Mouse (Mus musculus) forebrain, embryonic 14.5 days (tissue): ENCODE measurements around the gene Klb. TPM values are rescaled to one million over a fixed set of nuclear protein-coding genes. Genes with fewer than 3 reads are reported as not detected.
A peak's percentile ranks its signal among the peaks of the same experiment; 100 is the strongest.

Experiments
- ATAC-seq: fragments of 200-750 bp; cut with Nextera tagmentation; 2 replicates; pipeline ENCODE4 v1.8.0; 2017; ENCODE audit warnings: mild to moderate bottlenecking, moderate library complexity
- DNase-seq: peaks from one replicate; pipeline ENCODE4 v3.0.0-alpha.2; 2015; ENCODE audit warnings: low spot score
- H3K27ac ChIP-seq: fragments of 300-500 bp; sonication (generic); 2 replicates; pipeline ENCODE4 v1.5.1; 2014; ENCODE audit warnings: low read depth, mild to moderate bottlenecking, control low read depth, low read length, moderate library complexity
- H3K27me3 ChIP-seq: fragments of 300-500 bp; sonication (generic); replicated peaks from 2 replicates; pipeline ENCODE4 v1.6.1; 2014; ENCODE audit warnings: low read length, control low read depth, mixed read lengths; ENCODE audit not compliant: control insufficient read depth, insufficient read depth
- H3K36me3 ChIP-seq: fragments of 300-500 bp; sonication (generic); 2 replicates; pipeline ENCODE4 v1.6.1; 2014; ENCODE audit warnings: low read length, control low read depth; ENCODE audit not compliant: control insufficient read depth, insufficient read depth
- H3K4me1 ChIP-seq: fragments of 300-500 bp; sonication (generic); 2 replicates; pipeline ENCODE4 v1.6.1; 2014; ENCODE audit warnings: antibody characterized with exemption, low read length, control low read depth; ENCODE audit not compliant: control insufficient read depth, insufficient read depth
- H3K4me2 ChIP-seq: fragments of 300-500 bp; sonication (generic); 2 replicates; pipeline ENCODE4 v1.6.1; 2014; ENCODE audit warnings: mild to moderate bottlenecking, control low read depth, low read length
- H3K4me3 ChIP-seq: fragments of 300-500 bp; sonication (generic); 2 replicates; pipeline ENCODE4 v1.5.1; 2014; ENCODE audit warnings: low read depth, low read length, control low read depth
- H3K9ac ChIP-seq: fragments of 300-500 bp; sonication (generic); 2 replicates; pipeline ENCODE4 v1.6.1; 2014; ENCODE audit warnings: mild to moderate bottlenecking, low read length, control low read depth, moderate library complexity
- H3K9me3 ChIP-seq: fragments of 300-500 bp; sonication (generic); replicated peaks from 2 replicates; pipeline ENCODE4 v1.6.1; 2016; ENCODE audit warnings: low read length, control low read depth, mixed read lengths; ENCODE audit not compliant: control insufficient read depth
- WGBS: fragments of 180-500 bp; shearing (Covaris S2); extraction: QIAGEN DNeasy Blood & Tissue Kit; methylation state at CpG from one replicate; pipeline ENCODE4 v1.1.7; 2014; 5-methylcytosine and 5-hydroxymethylcytosine counted together
- polyA plus RNA-seq: library from polyadenylated mRNA; unstranded; fragments of >200 nt; fragmentation: Nextera tagmentation; extraction: Ambion mirVana; gene quantifications from 2 replicates; pipeline ENCODE4 v1.2.1, GENCODE M21; 2014

The Klb gene
- polyA plus RNA-seq, 1 experiment from 2014 or later: not detected

DNA sequence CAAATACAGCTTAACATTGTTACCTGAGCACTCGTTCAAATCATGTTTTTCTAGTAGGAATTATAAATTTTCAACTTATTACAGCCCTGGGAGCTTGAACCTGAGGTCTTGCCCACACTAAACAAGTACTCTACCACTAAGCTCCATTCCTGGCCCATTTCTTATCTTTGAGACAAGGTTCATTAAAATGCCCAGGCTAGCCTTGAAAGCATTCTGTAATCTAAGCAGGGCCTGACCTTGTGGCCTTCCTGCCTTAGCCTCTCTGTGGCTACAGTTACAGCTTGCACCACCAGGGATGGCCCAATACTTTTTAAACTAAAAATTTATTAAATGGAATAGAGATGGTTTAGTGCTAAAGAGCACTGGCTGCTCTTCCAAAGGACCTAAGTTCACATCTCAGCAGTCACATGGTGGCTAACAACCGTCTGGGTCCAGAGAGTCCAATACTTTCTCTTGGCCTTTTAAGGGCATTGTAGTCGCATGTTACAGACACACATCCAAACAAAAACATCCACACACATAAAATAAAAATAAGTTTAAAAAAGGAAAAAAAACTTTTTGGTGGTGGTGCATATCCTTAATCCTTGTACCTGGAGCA, 23.3 kb upstream of the Klb start:
- Histone ChIP-seq H3K36me3 (no peaks in the 10 kb centered on the region), H3K4me3 (no peak overlapping the region), H3K27me3 (no peaks in the 10 kb centered on the region), H3K9me3 (no peaks in the 10 kb centered on the region), H3K4me2 (no peak overlapping the region), H3K4me1 (no peaks in the 10 kb centered on the region), H3K27ac (no peak overlapping the region), H3K9ac (no peak overlapping the region)
- no peak for DNase-seq
- 92% methylated on average over 3 of the region's 3 CpGs for WGBS
- ATAC-seq: no peak

GRCm38 (mm10) chr5:65326212-65326611, 21.9 kb upstream of the Klb start:
- H3K4me3 ChIP-seq: no peak overlapping the region
- no peaks in the 10 kb centered on the region for H3K4me1 ChIP-seq
- 87% methylated on average over 5 of the region's 5 CpGs for WGBS
- H3K9me3 ChIP-seq: no peaks in the 10 kb centered on the region
- H3K27ac ChIP-seq: no peak overlapping the region
- H3K4me2 ChIP-seq: no peak overlapping the region
- no peak for ATAC-seq
- no peak overlapping the region for H3K9ac ChIP-seq
- no peaks in the 10 kb centered on the region for H3K36me3 ChIP-seq
- no peak for DNase-seq
- H3K27me3 ChIP-seq: no peaks in the 10 kb centered on the region

DNA sequence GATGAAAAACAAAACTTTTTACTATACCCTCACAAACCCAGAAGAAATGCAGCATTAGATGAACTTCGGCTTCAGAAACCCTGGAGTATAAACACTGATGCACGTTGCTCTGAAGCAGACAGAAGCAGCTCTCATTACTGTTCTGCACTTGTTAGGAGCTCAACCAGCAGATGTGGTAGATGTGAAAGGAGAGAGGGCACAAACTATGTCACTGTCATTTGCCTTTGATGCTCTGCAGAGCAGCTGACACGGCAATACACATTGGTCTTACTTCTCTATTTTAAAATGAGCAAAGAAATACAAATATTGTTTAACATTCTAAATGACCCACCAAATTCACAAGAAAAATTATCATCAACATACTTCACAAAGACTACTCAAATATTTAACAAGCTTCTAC, 18.1 kb upstream of the Klb start:
- WGBS: 84% methylated on average over 3 of the region's 3 CpGs

DNA sequence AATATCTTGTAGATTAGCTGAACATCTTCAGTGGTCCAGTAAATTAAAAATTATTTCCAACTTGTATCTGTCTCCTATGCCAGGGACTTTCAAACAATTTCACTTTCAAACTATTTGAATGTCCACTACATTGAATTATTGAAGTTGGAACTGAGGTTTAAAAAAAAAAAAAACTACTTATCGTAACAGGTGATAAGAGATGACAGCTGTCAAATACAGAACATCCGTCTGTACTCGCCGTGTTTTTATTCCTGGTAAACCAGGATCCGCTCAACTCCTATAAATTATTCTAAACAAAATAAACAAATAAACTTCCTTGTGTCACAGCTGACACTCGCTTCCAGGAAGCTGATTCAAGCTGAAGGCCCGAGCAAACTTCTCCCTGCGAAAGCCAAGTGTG, 13.3 kb upstream of the Klb start:
- WGBS: 13% methylated on average over 8 of the region's 8 CpGs
- no peak for ATAC-seq
- no peaks in the 10 kb centered on the region; the same call in 1 of the 2 replicates for H3K4me1 ChIP-seq

More for the DNA sequence above, 18.1 kb upstream of the Klb start:
- Histone ChIP-seq H3K9ac (no peak overlapping the region), H3K36me3 (no peaks in the 10 kb centered on the region), H3K27me3 (no peaks in the 10 kb centered on the region), H3K4me2 (no peak overlapping the region), H3K4me3 (no peak overlapping the region), H3K27ac (no peak overlapping the region), H3K9me3 (no peaks in the 10 kb centered on the region), H3K4me1 (no peaks in the 10 kb centered on the region; the same call in 1 of the 2 replicates)
- no peak for ATAC-seq
- DNase-seq: no peak

GRCm38 (mm10) chr5:65335298-65336074, 12.6 kb upstream of the Klb start, which contains the start of gene Rfc1:
Rfc1 (minus strand) TSS chr5:65335670.
- ATAC-seq (peak; percentile 99), DNase-seq (peak; percentile 94)
- WGBS: under 1% methylated on average over 65 of the region's 65 CpGs
- Histone ChIP-seq H3K27ac (peak within 1 kb of the TSS; percentile 6; the same call in 1 of the 2 replicates), H3K9ac (peak within 1 kb of the TSS; percentile 68), H3K36me3 (no peaks in the 10 kb centered on the region), H3K4me3 (peak within 1 kb of the TSS; percentile 54), H3K27me3 (no peaks in the 10 kb centered on the region), H3K4me1 (no peaks in the 10 kb centered on the region; the same call in 1 of the 2 replicates), H3K9me3 (no peaks in the 10 kb centered on the region), H3K4me2 (peak within 1 kb of the TSS; percentile 58)

More for the DNA sequence above, 13.3 kb upstream of the Klb start:
- Histone ChIP-seq H3K9me3 (no peaks in the 10 kb centered on the region), H3K27ac (peak overlapping the region; percentile 6; the same call in 1 of the 2 replicates), H3K36me3 (no peaks in the 10 kb centered on the region), H3K9ac (peak overlapping the region; percentile 68), H3K4me2 (peak overlapping the region; percentile 58), H3K4me3 (peak overlapping the region; percentile 54), H3K27me3 (no peaks in the 10 kb centered on the region)
- DNase-seq: no peak

- H3K4me1 ChIP-seq: no peaks in the 10 kb centered on the region; the same call in 1 of the 2 replicates
- H3K9me3 ChIP-seq: no peaks in the 10 kb centered on the region
- WGBS: 33% methylated on average over 4 of the region's 4 CpGs
- H3K4me2 ChIP-seq: peak overlapping the region; percentile 58
- no peak overlapping the region; the same call in 1 of the 2 replicates for H3K9ac ChIP-seq
- H3K4me3 ChIP-seq: peak overlapping the region; percentile 54
- no peaks in the 10 kb centered on the region for H3K36me3 ChIP-seq
- no peaks in the 10 kb centered on the region for H3K27me3 ChIP-seq
- no peak for DNase-seq
- H3K27ac ChIP-seq: no peak overlapping the region
- peak; percentile 28; the same call in 1 of the 2 replicates for ATAC-seq
Observed at GRCm38 (mm10) chr5:65336075-65336355, 12.1 kb upstream of the Klb start.

DNA sequence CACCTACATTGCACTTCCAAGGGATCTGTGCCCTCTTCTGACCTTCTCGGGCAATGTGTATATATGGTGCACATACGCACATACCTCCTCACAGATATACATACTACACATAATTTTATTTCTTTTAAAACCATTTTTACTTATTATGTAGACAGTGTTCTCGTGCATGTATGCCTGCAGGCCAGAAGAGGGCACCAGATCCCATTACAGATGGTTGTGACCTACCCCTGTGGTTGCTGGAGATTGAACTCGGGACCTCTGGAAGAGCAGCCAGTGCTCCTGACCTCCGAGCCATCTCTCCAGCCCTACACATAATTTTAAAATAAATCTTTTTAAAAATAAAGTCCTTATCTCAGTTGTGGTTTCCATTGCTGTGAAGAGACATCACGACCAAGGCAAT, 9.7 kb upstream of the Klb start:
- WGBS: 85% methylated on average over 6 of the region's 6 CpGs
- H3K27me3 ChIP-seq: no peaks in the 10 kb centered on the region
- no peak for ATAC-seq
- H3K4me1 ChIP-seq: no peaks in the 10 kb centered on the region; the same call in 1 of the 2 replicates
- no peak for DNase-seq
- H3K4me3 ChIP-seq: no peak overlapping the region
- H3K9me3 ChIP-seq: no peaks in the 10 kb centered on the region
- no peaks in the 10 kb centered on the region for H3K36me3 ChIP-seq
- no peak overlapping the region for H3K9ac ChIP-seq
- no peak overlapping the region for H3K4me2 ChIP-seq
- H3K27ac ChIP-seq: no peak overlapping the region

- no peaks in the 10 kb centered on the region for H3K9me3 ChIP-seq
- no peaks in the 10 kb centered on the region for H3K27me3 ChIP-seq
- ATAC-seq (no peak), DNase-seq (no peak)
- H3K36me3 ChIP-seq: no peaks in the 10 kb centered on the region
- 73% methylated on average over 4 of the region's 4 CpGs for WGBS
- no peak overlapping the region for H3K4me3 ChIP-seq
- H3K9ac ChIP-seq: no peak overlapping the region
- H3K4me2 ChIP-seq: no peak overlapping the region
- H3K4me1 ChIP-seq: no peaks in the 10 kb centered on the region
- no peak overlapping the region for H3K27ac ChIP-seq
Observed at GRCm38 (mm10) chr5:65340167-65340566, 7.9 kb upstream of the Klb start.

DNA sequence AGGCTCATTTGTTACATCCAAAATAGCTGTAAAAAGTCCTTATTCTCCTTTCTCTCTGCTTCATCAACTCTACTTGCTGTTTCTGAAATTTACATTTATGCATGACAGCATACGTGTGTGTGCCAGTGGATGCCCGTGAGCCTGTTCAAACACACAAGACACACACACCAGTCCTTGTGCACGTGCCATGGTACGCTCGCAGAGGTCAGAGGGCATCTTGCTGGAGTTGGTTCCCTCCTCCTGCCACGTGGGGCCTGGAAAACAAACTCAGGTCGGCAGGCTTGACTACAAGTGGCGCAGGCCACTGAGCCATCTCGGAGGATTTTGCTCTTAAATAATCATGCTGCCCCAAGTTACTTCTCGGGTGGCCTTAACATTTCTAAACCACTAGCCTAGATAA, 2.4 kb downstream of the Klb start:
- Histone ChIP-seq H3K4me3 (no peak overlapping the region), H3K9me3 (no peaks in the 10 kb centered on the region), H3K4me1 (no peaks in the 10 kb centered on the region), H3K27ac (no peak overlapping the region), H3K27me3 (no peaks in the 10 kb centered on the region), H3K9ac (no peak overlapping the region), H3K4me2 (no peak overlapping the region), H3K36me3 (no peaks in the 10 kb centered on the region)
- WGBS: 76% methylated on average over 10 of the region's 10 CpGs
- ATAC-seq (no peak), DNase-seq (no peak)
